Mouse (Mus musculus) adrenal gland, postnatal 0 days (tissue): ENCODE data around the gene Ccdc120. TPM values are rescaled to one million over a fixed set of nuclear protein-coding genes. Genes with fewer than 3 reads are reported as not detected.

Experiments
- polyA plus RNA-seq: library from polyadenylated mRNA; unstranded; fragments of >200 nt; fragmentation: Nextera tagmentation; extraction: Ambion mirVana; gene quantifications from 2 replicates; pipeline ENCODE4 v1.2.1, GENCODE M21; 2015

The Ccdc120 gene
- polyA plus RNA-seq: 6.9 and 7.3 TPM in 2 replicates

GRCm38 (mm10) chrX:7750432-7751116, at the start of gene Ccdc120:
Gene Ccdc120 (minus strand): TSS chrX:7750905.

GRCm38 (mm10) chrX:7789542-7790136, 38.9 kb upstream of the Ccdc120 start, which contains the start of gene Gripap1:
Gene Gripap1 (plus strand): TSS chrX:7789765.

GRCm38 (mm10) chrX:7762137-7762920, 11.6 kb upstream of the Ccdc120 start, which contains the start of gene Tfe3:
Gene Tfe3 (plus strand): TSS chrX:7762560.

DNA sequence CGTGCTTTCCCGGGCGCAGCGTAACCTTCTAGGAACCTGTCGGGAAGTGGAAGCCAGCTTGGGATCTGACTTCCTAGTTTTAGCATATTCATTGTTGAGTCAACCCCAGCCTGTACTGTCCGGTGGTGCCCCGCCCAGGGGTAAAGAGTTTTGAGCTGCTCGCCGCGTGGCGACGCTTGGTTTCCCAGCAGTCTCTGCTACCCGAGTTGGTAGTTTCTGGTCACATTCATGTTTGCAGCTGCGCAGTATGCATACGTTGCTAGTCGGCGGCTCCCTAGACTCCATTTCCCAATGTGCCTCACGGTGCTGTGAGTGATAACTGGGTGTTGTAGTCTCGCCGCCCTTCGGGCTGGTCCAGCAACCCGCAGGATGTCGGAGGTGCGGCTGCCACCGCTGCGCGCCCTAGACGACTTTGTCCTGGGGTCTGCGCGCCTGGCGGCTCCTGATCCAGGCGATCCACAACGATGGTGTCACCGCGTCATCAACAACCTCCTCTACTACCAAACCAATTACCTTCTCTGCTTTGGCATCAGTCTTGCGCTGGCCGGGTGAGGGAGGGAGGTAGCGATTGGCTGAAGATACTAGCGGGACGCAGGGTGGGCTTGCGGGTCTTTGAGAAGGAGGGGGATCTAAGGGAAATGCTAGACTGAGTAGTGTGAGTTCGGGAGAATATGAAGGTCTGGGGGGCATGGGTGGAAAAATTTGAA, 22.3 kb downstream of the Ccdc120 start, which contains the start of gene Praf2:
Gene Praf2, plus strand, starts transcription at position 225 of the 707 bp plus-strand sequence.

DNA sequence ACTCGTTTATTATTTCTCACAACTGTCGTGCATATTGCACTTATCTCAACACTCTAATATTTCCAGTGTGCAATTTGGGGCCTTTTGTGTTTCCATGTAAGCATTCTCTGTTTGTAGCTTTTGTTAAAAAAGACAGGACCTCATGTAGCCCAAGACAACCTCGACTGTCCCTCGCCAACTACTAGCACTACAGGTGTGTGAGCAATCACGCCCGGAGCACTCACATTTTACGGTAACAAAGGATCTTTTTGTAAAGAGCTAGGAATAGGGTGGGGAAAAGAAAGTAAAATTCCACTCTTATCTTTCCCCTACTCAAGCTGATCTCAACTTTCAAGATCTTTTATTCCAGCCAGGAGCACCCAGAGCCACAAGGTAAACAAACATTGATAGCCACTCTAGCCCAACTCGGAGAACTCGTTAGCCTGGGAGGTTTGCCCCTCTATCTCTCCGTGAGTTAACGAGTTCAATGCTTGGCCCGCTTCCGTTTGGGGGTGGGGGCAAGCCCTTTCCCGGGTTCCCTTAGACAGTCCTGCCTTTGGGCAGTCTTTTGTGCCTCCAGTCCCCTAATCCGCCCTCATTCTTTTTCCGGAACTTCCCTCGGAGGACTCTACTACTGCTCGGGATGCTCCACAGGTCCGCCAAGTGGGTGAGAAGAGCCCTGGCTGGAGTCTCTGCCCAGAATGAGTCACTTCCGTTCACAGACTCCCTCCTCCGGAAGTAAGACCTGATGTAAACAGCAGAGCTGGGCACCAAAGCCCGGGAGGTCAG, 29.0 kb downstream of the Ccdc120 start, which contains the start of gene Gm45208:
Gene Gm45208, plus strand, starts transcription at position 732 of the 768 bp plus-strand sequence.

DNA sequence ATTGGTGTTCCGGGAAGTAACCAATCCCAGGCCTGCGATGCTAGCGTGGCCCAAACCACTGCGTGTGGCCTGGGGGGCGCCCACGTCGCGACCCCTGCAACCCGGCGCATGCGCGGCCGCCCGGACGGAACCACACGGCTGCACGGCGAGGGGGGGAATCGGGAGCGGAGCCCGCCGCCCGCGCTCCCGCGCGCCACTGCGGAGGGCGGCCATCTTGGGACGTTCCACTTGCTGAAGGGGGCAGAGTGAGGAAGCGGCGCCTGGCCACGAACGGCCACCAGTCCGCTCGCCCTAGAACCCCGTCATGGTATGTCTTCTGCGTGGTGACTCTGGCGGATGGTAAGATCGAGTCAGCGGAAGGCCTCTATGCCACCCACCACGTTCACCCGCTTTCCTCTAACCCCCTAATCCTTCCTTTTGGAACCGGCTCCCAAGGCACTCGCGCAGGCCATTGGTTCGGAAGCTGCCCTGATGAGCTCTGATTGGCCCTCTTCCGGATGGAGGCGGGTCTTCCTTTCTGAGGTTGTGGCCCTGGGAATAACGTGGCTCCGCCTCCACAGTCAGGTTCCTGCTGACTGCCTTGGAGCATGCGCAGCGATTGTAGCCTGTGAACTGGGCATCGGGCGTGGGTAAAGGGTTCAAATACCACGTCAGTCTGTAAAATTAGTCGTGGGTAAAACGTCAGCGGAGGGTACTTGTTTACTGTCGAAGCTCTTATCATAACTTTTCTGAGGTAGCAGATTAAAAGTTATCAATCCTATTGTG, 36.4 kb downstream of the Ccdc120 start, which contains the start of gene Wdr45:
Gene Wdr45, plus strand, starts transcription at position 199 of the 765 bp plus-strand sequence.

DNA sequence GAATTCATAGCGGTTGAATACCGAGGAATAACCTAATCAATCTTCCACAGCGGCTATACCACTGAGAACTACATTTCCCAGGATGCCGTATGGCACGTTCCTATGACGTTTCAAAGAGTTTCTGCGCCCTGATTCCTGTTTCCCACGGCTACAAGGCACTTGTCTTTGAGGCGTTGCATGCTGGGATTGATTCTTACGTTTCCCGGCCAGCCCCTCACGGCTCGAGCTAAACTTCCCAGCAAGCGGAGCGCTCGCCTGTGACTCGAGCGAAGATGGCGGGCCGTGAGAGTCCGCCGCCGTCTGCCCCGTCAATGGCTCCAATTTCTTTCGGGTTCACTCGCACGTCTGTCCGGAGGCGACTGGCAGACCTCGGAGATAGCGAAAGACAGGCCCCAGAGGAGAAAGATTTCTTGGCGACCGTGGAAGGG, 53.7 kb downstream of the Ccdc120 start, which contains the start of gene Gpkow:
Gene Gpkow, plus strand, starts transcription at position 178 of the 428 bp plus-strand sequence.

Other genes starting within 250 kb of the Ccdc120 start
- 0.11 and 0.17 TPM in 2 replicates for gene Foxp3, start 177.3 kb downstream of the Ccdc120 start, polyA plus RNA-seq
- gene Ppp1r3f, start 176.6 kb downstream of the Ccdc120 start, polyA plus RNA-seq: 2.0 and 2.6 TPM in 2 replicates
- gene Ccdc22, start 145.4 kb downstream of the Ccdc120 start, polyA plus RNA-seq: 18.1 and 20.4 TPM in 2 replicates
- gene Cacna1f, start 143.8 kb downstream of the Ccdc120 start, polyA plus RNA-seq: 0.03 TPM in 1 of 2 replicates, not detected in the other
- 29.4 and 43.0 TPM in 2 replicates for gene Syp, start 112.4 kb downstream of the Ccdc120 start, polyA plus RNA-seq
- gene Prickle3, start 93.6 kb downstream of the Ccdc120 start, polyA plus RNA-seq: 6.0 and 7.0 TPM in 2 replicates
- gene Plp2, start 79.5 kb downstream of the Ccdc120 start, polyA plus RNA-seq: 104 and 112 TPM in 2 replicates
- 0.30 and 0.63 TPM in 2 replicates for gene Magix, start 69.7 kb downstream of the Ccdc120 start, polyA plus RNA-seq
- gene Gpkow, start 53.8 kb downstream of the Ccdc120 start, polyA plus RNA-seq: 21.6 and 34.4 TPM in 2 replicates
- 63.2 and 88.4 TPM in 2 replicates for gene Wdr45, start 36.6 kb downstream of the Ccdc120 start, polyA plus RNA-seq
- gene Gm45208, start 28.7 kb downstream of the Ccdc120 start, polyA plus RNA-seq: 0.29 and 0.43 TPM in 2 replicates
- gene Praf2, start 22.5 kb downstream of the Ccdc120 start, polyA plus RNA-seq: 25.9 and 43.7 TPM in 2 replicates
- gene Tfe3, start 11.7 kb upstream of the Ccdc120 start, polyA plus RNA-seq: 20.3 and 26.3 TPM in 2 replicates
- 26.0 and 30.5 TPM in 2 replicates for gene Gripap1, start 38.9 kb upstream of the Ccdc120 start, polyA plus RNA-seq
- 1.8 and 2.8 TPM in 2 replicates for gene Kcnd1, start 71.4 kb upstream of the Ccdc120 start, polyA plus RNA-seq
- gene Otud5, start 90.5 kb upstream of the Ccdc120 start, polyA plus RNA-seq: 37.5 and 39.6 TPM in 2 replicates
- gene Pim2, start 127.4 kb upstream of the Ccdc120 start, polyA plus RNA-seq: 5.9 and 7.2 TPM in 2 replicates
- 20.8 and 30.2 TPM in 2 replicates for gene Slc35a2, start 133.1 kb upstream of the Ccdc120 start, polyA plus RNA-seq
- 117 and 159 TPM in 2 replicates for gene Pqbp1, start 148.4 kb upstream of the Ccdc120 start, polyA plus RNA-seq
- 156 and 183 TPM in 2 replicates for gene Timm17b, start 148.5 kb upstream of the Ccdc120 start, polyA plus RNA-seq
- not detected in 2 replicates for gene Gm10491, start 156.9 kb upstream of the Ccdc120 start, polyA plus RNA-seq
- gene Gm10490, start 158.6 kb upstream of the Ccdc120 start, polyA plus RNA-seq: not detected in 2 replicates
- gene Pcsk1n, start 168.9 kb upstream of the Ccdc120 start, polyA plus RNA-seq: 100 and 170 TPM in 2 replicates
- gene Eras, start 177.7 kb upstream of the Ccdc120 start, polyA plus RNA-seq: not detected in 2 replicates
- 10.8 and 15.4 TPM in 2 replicates for gene Hdac6, start 197.0 kb upstream of the Ccdc120 start, polyA plus RNA-seq
- 2.4 and 5.5 TPM in 2 replicates for gene Gata1, start 227.2 kb upstream of the Ccdc120 start, polyA plus RNA-seq